Mouse (Mus musculus) heart, adult 11 months (tissue): ENCODE results near the gene Lrrc8e.

Source experiments
- DNase-seq: peaks from one replicate; pipeline ENCODE4 v3.0.0; 2022

The Lrrc8e gene

GRCm38 (mm10) chr8:4222059-4222458 lies 4.6 kb upstream of the Lrrc8e start:
- DNase-seq = no peak

- DNase-seq = peak; percentile 61
These were observed 304 bp upstream of the Lrrc8e start for GRCm38 (mm10) chr8:4226323-4226722.

- DNase-seq = peak; percentile 66
These were observed 1.3 kb downstream of the Lrrc8e start for GRCm38 (mm10) chr8:4227919-4228318.

GRCm38 (mm10) chr8:4229784-4230183 lies 3.2 kb downstream of the Lrrc8e start:
- DNase-seq = peak; percentile 64

- DNase-seq = peak; percentile 88
These were observed 4.2 kb downstream of the Lrrc8e start for GRCm38 (mm10) chr8:4230612-4231351.

- no peak for DNase-seq
These were observed 11.3 kb downstream of the Lrrc8e start for GRCm38 (mm10) chr8:4237814-4238433.

GRCm38 (mm10) chr8:4238434-4239192 lies 12.0 kb downstream of the Lrrc8e start, which contains the start of the genes Map2k7 and Gm49320:
Gene Map2k7, plus strand, starts transcription at chr8:4238740.
Gene Gm49320, plus strand, starts transcription at chr8:4238865.
- peak; percentile 100 for DNase-seq

GRCm38 (mm10) chr8:4239193-4239890 lies 12.7 kb downstream of the Lrrc8e start:
- DNase-seq = peak; percentile 92

- peak; percentile 90 for DNase-seq
These were observed 18.4 kb downstream of the Lrrc8e start for GRCm38 (mm10) chr8:4245061-4245460.

- peak; percentile 91 for DNase-seq
These were observed 19.1 kb downstream of the Lrrc8e start for GRCm38 (mm10) chr8:4245737-4246136.

- DNase-seq = peak; percentile 70
These were observed 20.6 kb downstream of the Lrrc8e start for GRCm38 (mm10) chr8:4247241-4247640.

- DNase-seq = peak; percentile 91
These were observed 21.4 kb downstream of the Lrrc8e start, which contains the start of gene Tgfbr3l for GRCm38 (mm10) chr8:4247951-4248540. Gene Tgfbr3l, plus strand, starts transcription at chr8:4248214.

- DNase-seq = peak; percentile 93
These were observed 22.6 kb downstream of the Lrrc8e start for GRCm38 (mm10) chr8:4249213-4249612.

GRCm38 (mm10) chr8:4250306-4250970 lies 23.8 kb downstream of the Lrrc8e start:
- peak; percentile 98 for DNase-seq

GRCm38 (mm10) chr8:4252116-4252760 lies 25.6 kb downstream of the Lrrc8e start:
- DNase-seq = peak; percentile 88

- peak; percentile 99 for DNase-seq
These were observed 26.6 kb downstream of the Lrrc8e start, which contains the start of gene Snapc2 for GRCm38 (mm10) chr8:4252934-4253841. Gene Snapc2, plus strand, starts transcription at chr8:4253080.

- DNase-seq = peak; percentile 89
These were observed 27.4 kb downstream of the Lrrc8e start for GRCm38 (mm10) chr8:4254001-4254400.

- peak; percentile 90 for DNase-seq
These were observed 28.8 kb downstream of the Lrrc8e start for GRCm38 (mm10) chr8:4255471-4255870.

GRCm38 (mm10) chr8:4256911-4257310 lies 30.3 kb downstream of the Lrrc8e start:
- DNase-seq = peak; percentile 81

GRCm38 (mm10) chr8:4257350-4257749 lies 30.7 kb downstream of the Lrrc8e start:
- DNase-seq = peak; percentile 74
